Mouse (Mus musculus) liver, adult 10 weeks (tissue): ENCODE results near the gene Cdc42ep3. TPM values are rescaled to one million over a fixed set of nuclear protein-coding genes. Genes with fewer than 3 reads are reported as not detected.

Experiments
- polyA plus RNA-seq: library from polyadenylated mRNA; stranded (reverse); fragments of 350-450 nt; fragmentation: Illumina TruSeq; extraction: RNeasy Lipid Tissue Mini Kit (QIAGEN cat#74804); gene quantifications from one replicate; pipeline ENCODE4 v1.2.3, GENCODE M21; 2014; ENCODE audit warnings: low read depth, low replicate concordance

Gene Cdc42ep3
- polyA plus RNA-seq, result 2.5 TPM

GRCm38 (mm10) chr17:79354444-79355270 lies at the start of gene Cdc42ep3:
TSS of gene Cdc42ep3 (minus strand) at chr17:79355091.

